Mouse (Mus musculus): ENCODE results near the gene Ddit4.
A peak's percentile ranks its signal among the peaks of the same experiment; 100 is the strongest.

- TF ChIP-seq CTCF (IDR thresholded peaks at IDR 0.05; ENCODE audit: control insufficient read depth, insufficient read depth, insufficient read length) = no peak
- peak; percentile 3 for TF ChIP-seq MYOD1 (IDR thresholded peaks at IDR 0.05; ENCODE audit: control insufficient read depth, insufficient read length, low read depth)
- no peak for TF ChIP-seq FOSL1 (IDR thresholded peaks at IDR 0.05; ENCODE audit: insufficient read depth, low read length, poor library complexity, severe bottlenecking)
These were observed 20.9 kb upstream of the Ddit4 start for GRCm38 (mm10) chr10:59972534-59972933.

Data from C2C12 (cell line).